Mouse (Mus musculus) forebrain, postnatal 0 days (tissue): ENCODE results near the gene Rac3. TPM values are rescaled to one million over a fixed set of nuclear protein-coding genes. Genes with fewer than 3 reads are reported as not detected.

ENCODE experiments used
- ATAC-seq: fragments of 200-750 bp; cut with Nextera tagmentation; 2 replicates; pipeline ENCODE4 v1.8.0; 2017; ENCODE audit warnings: mild to moderate bottlenecking, moderate library complexity
- DNase-seq: peaks from one replicate; pipeline ENCODE4 v3.0.0-alpha.2; 2015
- H3K27ac ChIP-seq: fragments of 300-500 bp; sonication (generic); 2 replicates; pipeline ENCODE4 v1.5.1; 2014; ENCODE audit warnings: low read depth, mild to moderate bottlenecking, antibody characterized with exemption, low read length, moderate library complexity, mixed read lengths
- H3K27me3 ChIP-seq: fragments of 300-500 bp; sonication (generic); 2 replicates; pipeline ENCODE4 v1.6.1; 2014; ENCODE audit warnings: mild to moderate bottlenecking, low read length, mixed read lengths; ENCODE audit not compliant: insufficient read depth
- H3K36me3 ChIP-seq: fragments of 300-500 bp; sonication (generic); 2 replicates; pipeline ENCODE4 v1.6.1; 2014; ENCODE audit warnings: mild to moderate bottlenecking, moderate library complexity; ENCODE audit not compliant: insufficient read depth
- H3K4me1 ChIP-seq: fragments of 300-500 bp; sonication (generic); 2 replicates; pipeline ENCODE4 v1.6.1; 2014; ENCODE audit warnings: antibody characterized with exemption; ENCODE audit not compliant: insufficient read depth
- H3K4me2 ChIP-seq: fragments of 300-500 bp; sonication (generic); 2 replicates; pipeline ENCODE4 v1.6.1; 2014; ENCODE audit warnings: low read depth, mild to moderate bottlenecking, moderate library complexity
- H3K4me3 ChIP-seq: fragments of 300-500 bp; sonication (generic); 2 replicates; pipeline ENCODE4 v1.5.1; 2014; ENCODE audit warnings: low read depth, low read length, mixed read lengths
- H3K9ac ChIP-seq: fragments of 300-500 bp; sonication (generic); 2 replicates; pipeline ENCODE4 v1.6.1; 2014; ENCODE audit warnings: mild to moderate bottlenecking
- H3K9me3 ChIP-seq: fragments of 300-500 bp; sonication (generic); 2 replicates; pipeline ENCODE4 v1.6.1; 2016; ENCODE audit warnings: low read length
- CTCF ChIP-seq: sonication (generic); IDR thresholded peaks from 2 replicates; pipeline ENCODE4 v1.5.1; 2016; ENCODE audit warnings: antibody characterized with exemption, control low read depth, low read depth
- WGBS: fragments of 180-500 bp; shearing (Covaris S2); extraction: QIAGEN DNeasy Blood & Tissue Kit; methylation state at CpG from one replicate; pipeline ENCODE4 v1.1.7; 2014; 5-methylcytosine and 5-hydroxymethylcytosine counted together
- polyA plus RNA-seq: library from polyadenylated mRNA; unstranded; fragments of >200 nt; fragmentation: Nextera tagmentation; extraction: Ambion mirVana; gene quantifications from 2 replicates; pipeline ENCODE4 v1.2.1, GENCODE M21; 2015
- total RNA-seq: library from RNA; depleted of rRNA; stranded (reverse); fragments of >200 nt; gene quantifications from 2 replicates; pipeline ENCODE4 v1.2.3, GENCODE M21; 2014

Gene Rac3
- total and polyA plus RNA-seq, 2 experiments from 2014 or later, result 598 to 681 TPM

DNA sequence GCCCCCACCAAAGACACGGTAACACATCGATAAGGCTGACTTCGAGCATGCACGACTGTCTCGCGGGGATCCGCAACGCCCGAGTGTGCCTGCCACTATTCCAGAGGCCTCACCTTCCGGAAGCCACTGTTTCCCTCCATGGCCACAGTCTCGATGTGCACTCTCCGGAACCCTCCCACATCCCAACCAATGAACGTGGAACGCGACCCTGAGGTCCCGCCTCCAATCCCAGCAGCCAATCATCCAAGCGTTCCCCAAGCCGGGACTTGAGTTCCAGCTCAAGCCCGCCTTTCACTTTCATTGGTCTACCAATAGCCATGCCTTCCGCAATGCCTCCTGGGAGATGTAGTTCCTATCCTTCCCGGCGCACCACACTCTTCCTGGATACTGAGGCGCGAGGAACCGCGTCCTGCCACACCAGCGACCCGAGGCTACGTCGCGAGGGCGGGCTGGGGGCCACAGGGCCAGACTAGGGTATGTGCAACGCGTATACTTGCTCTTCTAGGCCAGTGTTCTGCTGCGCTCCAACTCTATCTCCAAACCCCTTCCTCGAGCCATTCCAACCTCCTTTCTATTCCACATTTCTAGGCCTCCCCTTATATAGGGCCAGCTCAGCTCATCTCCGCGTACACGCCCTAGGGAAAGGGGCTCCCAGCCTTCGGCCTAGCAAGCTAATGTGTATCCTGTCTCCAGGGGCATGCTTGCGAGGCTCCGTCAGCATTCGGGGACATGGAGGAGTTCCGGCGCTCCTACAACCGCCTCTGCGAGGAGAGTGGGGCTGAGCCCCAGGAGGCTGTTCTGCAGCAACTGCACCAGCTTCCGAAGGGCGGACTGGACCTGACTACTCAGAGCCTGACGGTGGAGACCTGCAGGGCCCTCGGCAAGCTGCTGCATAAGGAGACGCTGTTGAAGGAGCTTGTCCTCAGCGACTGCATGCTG, 7.4 kb upstream of the Rac3 start, which contains the start of the genes Cenpx and Lrrc45:
Cenpx (minus strand) TSS at position 159 of the 939 bp plus-strand sequence.
Lrrc45 (plus strand) TSS at position 346 of the 939 bp plus-strand sequence.
- no peak for TF ChIP-seq CTCF
- Histone ChIP-seq H3K27me3 (no peaks in the 10 kb centered on the region), H3K4me1 (peaks cover 16% of the 10 kb centered on the region; the same call in 1 of the 2 replicates), H3K9me3 (no peaks in the 10 kb centered on the region), H3K9ac (peak within 1 kb of the TSS; percentile 64), H3K4me2 (peak within 1 kb of the TSS; percentile 98), H3K4me3 (peak within 1 kb of the TSS; percentile 54), H3K27ac (peak within 1 kb of the TSS; percentile 51), H3K36me3 (peaks cover 49% of the 10 kb centered on the region)
- DNase-seq (peak; percentile 98), ATAC-seq (peak; percentile 99)
- WGBS, result 2% methylated on average over 53 of the region's 53 CpGs

DNA sequence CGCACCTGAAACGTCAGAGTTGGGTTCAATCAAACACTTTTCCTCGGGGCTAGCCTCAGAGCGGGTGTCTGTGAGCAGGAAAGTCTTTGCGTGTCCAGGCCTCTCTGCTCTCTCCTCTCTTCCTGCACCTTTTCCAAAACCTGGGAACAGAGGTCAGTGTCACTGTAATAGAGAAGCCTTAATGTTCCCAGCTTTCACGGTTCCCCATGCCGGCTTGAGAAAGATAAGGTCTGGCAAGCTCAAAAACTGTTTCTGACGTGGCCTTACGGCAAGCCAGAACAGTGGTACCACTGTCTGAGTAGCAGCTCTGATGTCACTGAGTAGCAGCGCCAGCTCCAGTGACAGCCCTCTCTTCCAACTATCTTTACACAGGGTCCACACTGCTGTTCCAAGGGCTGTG, 6.7 kb upstream of the Rac3 start:
- WGBS, result 61% methylated on average over 10 of the region's 10 CpGs
- no peaks in the 10 kb centered on the region for H3K27me3 ChIP-seq
- no peak for TF ChIP-seq CTCF
- DNase-seq (no peak), ATAC-seq (no peak)
- H3K4me3 ChIP-seq, result peak overlapping the region; percentile 54
- H3K4me1 ChIP-seq, result peaks cover 16% of the 10 kb centered on the region; the same call in 1 of the 2 replicates
- peak overlapping the region; percentile 64 for H3K9ac ChIP-seq
- H3K9me3 ChIP-seq, result no peaks in the 10 kb centered on the region
- peak overlapping the region; percentile 98 for H3K4me2 ChIP-seq
- H3K36me3 ChIP-seq, result peaks cover 50% of the 10 kb centered on the region
- no peak overlapping the region for H3K27ac ChIP-seq

DNA sequence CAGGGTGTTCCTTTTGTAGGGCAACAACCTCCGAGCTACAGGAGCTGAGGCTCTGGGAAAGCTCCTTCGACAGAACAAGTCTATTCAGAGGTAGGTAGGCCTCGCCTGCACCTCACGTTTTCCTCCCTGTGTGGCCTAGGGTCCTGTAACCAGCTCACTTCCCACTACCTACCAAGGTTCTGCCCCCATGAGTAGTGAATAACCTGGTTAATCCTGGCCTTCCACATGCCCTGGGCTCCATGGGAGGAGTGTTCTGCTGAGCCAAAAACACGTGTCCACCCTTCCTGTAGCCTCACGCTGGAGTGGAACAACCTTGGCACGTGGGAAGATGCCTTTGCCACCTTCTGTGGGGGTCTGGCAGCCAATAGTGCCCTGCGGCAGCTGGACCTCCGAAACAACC, 6.1 kb upstream of the Rac3 start:
- Histone ChIP-seq H3K9me3 (no peaks in the 10 kb centered on the region), H3K4me1 (peaks cover 16% of the 10 kb centered on the region; the same call in 1 of the 2 replicates), H3K4me2 (0 out of 2 replicates have a peak overlapping the region, but pooled peaks have one; percentile 98), H3K36me3 (peaks cover 48% of the 10 kb centered on the region), H3K27me3 (no peaks in the 10 kb centered on the region), H3K27ac (no peak overlapping the region), H3K4me3 (no peak overlapping the region), H3K9ac (no peak overlapping the region)
- 90% methylated on average over 9 of the region's 9 CpGs for WGBS
- no peak for DNase-seq
- no peak for ATAC-seq
- TF ChIP-seq CTCF, result no peak

DNA sequence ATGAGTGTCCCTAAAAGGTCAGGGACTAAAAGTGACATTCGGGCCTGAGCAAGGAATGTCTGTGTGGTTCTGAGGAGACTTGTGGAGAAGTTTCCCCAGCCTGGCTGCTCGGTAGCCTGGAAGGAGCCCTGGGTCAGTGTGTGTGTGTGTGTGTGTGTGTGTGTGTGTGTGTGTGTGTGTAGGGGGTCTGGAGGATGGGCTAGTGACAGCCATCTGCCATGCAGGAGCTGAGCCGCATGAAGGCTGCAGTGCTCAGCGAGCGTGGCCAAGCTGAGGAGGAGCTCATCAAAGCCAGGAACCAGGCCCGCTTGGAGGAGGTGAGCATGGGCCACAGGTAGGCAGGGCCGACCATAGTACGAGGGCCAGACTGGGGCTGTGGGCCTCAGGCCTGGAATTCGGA, 2.0 kb upstream of the Rac3 start:
- TF ChIP-seq CTCF, result no peak
- no peak overlapping the region for H3K4me2 ChIP-seq
- no peaks in the 10 kb centered on the region for H3K9me3 ChIP-seq
- WGBS, result 91% methylated on average over 9 of the region's 9 CpGs
- H3K36me3 ChIP-seq, result peaks cover 53% of the 10 kb centered on the region
- H3K27me3 ChIP-seq, result no peaks in the 10 kb centered on the region
- no peak for ATAC-seq
- no peak overlapping the region for H3K27ac ChIP-seq
- no peak overlapping the region for H3K4me3 ChIP-seq
- DNase-seq, result no peak
- H3K9ac ChIP-seq, result no peak overlapping the region
- H3K4me1 ChIP-seq, result peaks cover 7% of the 10 kb centered on the region; the same call in 1 of the 2 replicates

DNA sequence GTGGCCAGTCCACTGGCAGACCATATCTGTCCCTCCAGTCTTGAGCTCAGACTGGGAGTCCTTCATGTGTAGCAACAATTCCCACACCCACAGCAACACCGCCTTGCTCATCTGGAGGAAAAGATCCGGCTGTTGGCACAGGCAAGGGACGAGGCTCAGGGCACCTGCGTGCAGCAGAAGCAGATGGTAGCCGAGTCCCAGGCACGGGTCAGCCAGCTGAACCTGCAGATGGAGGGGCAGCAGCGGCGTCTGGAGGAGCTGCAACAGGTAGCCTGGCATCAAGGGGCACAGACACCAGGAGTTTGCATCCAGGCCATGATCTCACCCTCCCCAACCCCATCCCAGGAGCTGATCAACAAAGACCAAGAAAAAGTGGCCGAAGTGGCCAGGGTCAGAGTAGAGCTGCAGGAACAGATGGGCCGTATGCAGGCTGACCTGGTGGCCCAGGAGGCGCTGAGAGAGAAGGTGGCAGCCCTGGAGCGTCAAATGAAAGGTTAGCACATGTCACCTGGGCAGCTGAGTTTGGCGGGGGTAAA, 1.4 kb upstream of the Rac3 start:
- WGBS, result 86% methylated on average over 13 of the region's 13 CpGs
- no peaks in the 10 kb centered on the region for H3K9me3 ChIP-seq
- peaks cover under 1% of the 10 kb centered on the region; the same call in 1 of the 2 replicates for H3K4me1 ChIP-seq
- no peak overlapping the region for H3K27ac ChIP-seq
- DNase-seq (no peak), ATAC-seq (no peak)
- H3K36me3 ChIP-seq, result peaks cover 53% of the 10 kb centered on the region
- no peak for TF ChIP-seq CTCF
- no peak overlapping the region for H3K4me2 ChIP-seq
- no peaks in the 10 kb centered on the region for H3K27me3 ChIP-seq
- H3K9ac ChIP-seq, result no peak overlapping the region
- no peak overlapping the region for H3K4me3 ChIP-seq

DNA sequence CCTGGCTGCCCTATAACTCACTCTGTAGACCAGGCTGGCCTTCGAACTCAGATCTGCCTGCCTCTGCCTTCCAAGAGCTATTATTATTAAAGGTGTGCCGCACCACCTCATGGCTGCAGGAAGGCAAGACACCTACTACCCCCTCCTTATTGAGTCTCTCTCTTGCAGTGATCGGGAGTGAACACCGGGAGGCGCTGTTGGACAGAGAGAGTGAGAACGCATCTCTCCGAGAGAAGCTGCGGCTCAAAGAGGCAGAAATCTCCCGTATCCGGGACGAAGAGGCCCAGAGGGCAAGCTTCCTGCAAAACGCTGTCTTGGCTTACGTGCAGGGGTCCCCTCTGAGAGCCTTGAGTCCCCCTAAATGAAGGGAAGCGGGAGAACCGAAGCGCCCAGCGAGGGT, 820 bp upstream of the Rac3 start:
- no peaks in the 10 kb centered on the region for H3K27me3 ChIP-seq
- no peaks in the 10 kb centered on the region; the same call in 1 of the 2 replicates for H3K4me1 ChIP-seq
- 10% methylated on average over 17 of the region's 17 CpGs for WGBS
- TF ChIP-seq CTCF, result peak; percentile 96
- ATAC-seq (peak; percentile 61), DNase-seq (peak; percentile 94)
- H3K9me3 ChIP-seq, result no peaks in the 10 kb centered on the region
- H3K4me2 ChIP-seq, result peak overlapping the region; percentile 91
- peak overlapping the region; percentile 71 for H3K4me3 ChIP-seq
- no peak overlapping the region for H3K27ac ChIP-seq
- peak overlapping the region; percentile 74 for H3K9ac ChIP-seq
- H3K36me3 ChIP-seq, result peaks cover 51% of the 10 kb centered on the region
